Comparison of ENCODE assay signal across 21 mouse cellular contexts in the genomic region with DNA sequence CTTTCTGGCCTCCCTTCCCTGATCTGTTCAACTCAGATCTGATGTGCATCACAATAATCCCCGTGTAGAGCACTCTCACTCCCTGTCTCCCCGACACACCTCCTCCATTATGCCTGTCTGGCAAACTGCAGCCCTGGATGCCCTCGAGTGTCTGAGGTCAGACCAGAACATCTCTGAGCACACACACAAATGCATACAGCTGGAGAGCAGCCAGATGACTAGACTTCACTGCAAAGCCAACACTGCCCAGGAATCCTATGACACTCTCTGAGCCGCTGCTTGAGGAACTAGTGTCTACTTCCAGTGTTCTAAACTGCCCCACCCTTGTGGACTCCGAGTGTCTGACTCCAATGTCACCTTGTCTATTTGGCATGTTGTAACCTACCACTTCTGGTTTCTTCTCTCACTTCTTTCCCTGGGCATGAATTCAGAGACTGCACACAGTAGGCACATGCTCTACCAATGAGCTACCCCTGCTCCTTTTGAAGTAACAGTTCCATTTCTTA.
DNase-seq lines count a peak whose midpoint lies in the region; ATAC-seq and TF ChIP-seq lines count a peak whose summit lies in the region.
"Had no signal": no experiment of that assay in that cellular context is flagged by ENCODE, and none has a peak within 500 bp of the region (broad histone marks: within the 10 kb centered on the region; RNA-seq: fewer than 3 reads in every experiment).

No protein-coding gene starts in this region.

- TF ChIP-seq CTCF in lung, embryonic 14.5 days (IDR thresholded peaks at IDR 0.05; ENCODE audit: low read depth) = no peak
- TF ChIP-seq CTCF in lung, adult 2 months (IDR thresholded peaks at IDR 0.05; ENCODE audit: insufficient read depth, low read length) = no peak

- no peak overlapping the region for H3K4me3 ChIP-seq in heart, embryonic 14.5 days (ENCODE audit: control insufficient read depth in 1 of 2, insufficient read depth in 1 of 2, low read depth in 1 of 2, low read length in 2 of 2)
- H3K4me3 ChIP-seq in lung, embryonic 14.5 days (ENCODE audit: low read depth, low read length) = no peak overlapping the region
- H3K4me3 ChIP-seq in lung, adult 2 months (replicated peaks; ENCODE audit: extremely low read depth, low read depth, low read length) = no peak overlapping the region
- no peak overlapping the region for H3K4me3 ChIP-seq in forebrain, embryonic 12.5 days (replicated peaks)
- H3K4me3 ChIP-seq: erythroblast, embryonic 14.5 days; forebrain, embryonic 15.5 days; kidney, embryonic 15.5 days; limb, embryonic 15.5 days; midbrain, embryonic 13.5 days; myocyte; neural tube, embryonic 15.5 days had no signal

- no peak overlapping the region for H3K4me2 ChIP-seq in heart, embryonic 14.5 days (ENCODE audit: low read length)
- H3K4me2 ChIP-seq in lung, embryonic 14.5 days = no peak overlapping the region
- no peak overlapping the region for H3K4me2 ChIP-seq in forebrain, embryonic 12.5 days
- H3K4me2 ChIP-seq: forebrain, embryonic 15.5 days; hindbrain, embryonic 14.5 days; kidney, embryonic 15.5 days; limb, embryonic 15.5 days; midbrain, embryonic 13.5 days; neural tube, embryonic 15.5 days had no signal

- 28% methylated on average over 5 of the region's 5 CpGs for WGBS in heart, embryonic 14.5 days
- 26% methylated on average over 5 of the region's 5 CpGs for WGBS in lung, embryonic 14.5 days
- WGBS in lung, adult 2 months = 46% methylated on average over 5 of the region's 5 CpGs
- WGBS in forebrain, embryonic 12.5 days = 55% methylated on average over 5 of the region's 5 CpGs

- peak overlapping the region; percentile 4 to 46; a peak in 3 of 4 replicates for H3K27ac ChIP-seq in heart, embryonic 14.5 days (replicated peaks in 1 of 2; ENCODE audit: control insufficient read depth in 1 of 2, insufficient read depth in 1 of 2, low read depth in 2 of 2, low read length in 2 of 2)
- H3K27ac ChIP-seq in lung, embryonic 14.5 days (ENCODE audit: low read depth) = no peak overlapping the region
- H3K27ac ChIP-seq in forebrain, embryonic 12.5 days = no peak overlapping the region
- H3K27ac ChIP-seq: forebrain, embryonic 15.5 days; hindbrain, embryonic 14.5 days; kidney, embryonic 15.5 days; limb, embryonic 15.5 days; midbrain, embryonic 13.5 days; neural tube, embryonic 15.5 days had no signal

- no peaks in the 10 kb centered on the region for H3K36me3 ChIP-seq in heart, embryonic 14.5 days (ENCODE audit: control insufficient read depth, insufficient read depth, low read length)
- no peaks in the 10 kb centered on the region for H3K36me3 ChIP-seq in lung, embryonic 14.5 days (ENCODE audit: insufficient read depth)
- no peaks in the 10 kb centered on the region for H3K36me3 ChIP-seq in forebrain, embryonic 12.5 days (replicated peaks)
- H3K36me3 ChIP-seq: forebrain, embryonic 15.5 days; kidney, embryonic 15.5 days; limb, embryonic 15.5 days; midbrain, embryonic 13.5 days; neural tube, embryonic 15.5 days had no signal

- no peak for DNase-seq in heart, postnatal 10 days
- peak; percentile 56 for DNase-seq in lung, embryonic 14.5 days
- DNase-seq in lung, adult 2 months = no peak
- DNase-seq in ES-CJ7 (ENCODE audit: low read depth, low spot score) = peak; percentile 43
- peak; percentile 67 for DNase-seq in ZHBTc4 (ENCODE audit: low read depth, low spot score)
- DNase-seq: adrenal gland, adult 8-10 months; cerebellum, adult 11 months; cerebellum, postnatal 25 days; layer of hippocampus, postnatal 36 days; right cerebral cortex, adult 18-20 months; thymus, postnatal 36 days had no signal

- H3K9ac ChIP-seq in heart, embryonic 14.5 days (ENCODE audit: low read length) = no peak overlapping the region
- H3K9ac ChIP-seq in lung, embryonic 14.5 days = no peak overlapping the region
- H3K9ac ChIP-seq in forebrain, embryonic 12.5 days = no peak overlapping the region
- H3K9ac ChIP-seq: forebrain, embryonic 15.5 days; hindbrain, embryonic 14.5 days; kidney, embryonic 15.5 days; limb, embryonic 15.5 days; midbrain, embryonic 13.5 days; neural tube, embryonic 15.5 days had no signal

- H3K4me1 ChIP-seq in heart, embryonic 14.5 days (ENCODE audit: control insufficient read depth in 2 of 2, insufficient read depth in 2 of 2, low read length in 2 of 2) = peaks cover 27 to 47% of the 10 kb centered on the region in 2 experiments
- H3K4me1 ChIP-seq in lung, embryonic 14.5 days (ENCODE audit: insufficient read depth) = peaks cover 31% of the 10 kb centered on the region
- peaks cover 3% of the 10 kb centered on the region; the same call in 1 of the 2 replicates for H3K4me1 ChIP-seq in lung, adult 2 months (ENCODE audit: control insufficient read depth, insufficient read depth, low read length)
- peaks cover 53% of the 10 kb centered on the region for H3K4me1 ChIP-seq in forebrain, embryonic 12.5 days

- no peaks in the 10 kb centered on the region for H3K9me3 ChIP-seq in heart, embryonic 14.5 days (ENCODE audit: control insufficient read depth, low read length)
- H3K9me3 ChIP-seq in lung, embryonic 14.5 days (ENCODE audit: low read depth, low read length) = no peaks in the 10 kb centered on the region
- H3K9me3 ChIP-seq in forebrain, embryonic 12.5 days = no peaks in the 10 kb centered on the region
- H3K9me3 ChIP-seq: forebrain, embryonic 15.5 days; kidney, embryonic 15.5 days; limb, embryonic 15.5 days; midbrain, embryonic 13.5 days; neural tube, embryonic 15.5 days had no signal

- 0 out of 2 replicates have a peak, but pooled peaks have one; percentile 16 for ATAC-seq in heart, embryonic 14.5 days (ENCODE audit: insufficient number of reproducible peaks, insufficient read depth, low FRiP score, low read depth)
- ATAC-seq in lung, embryonic 14.5 days (ENCODE audit: insufficient read depth) = no peak; the same call in 1 of the 2 replicates
- ATAC-seq in forebrain, embryonic 12.5 days (ENCODE audit: low FRiP score) = no peak
- ATAC-seq: forebrain, embryonic 15.5 days; midbrain, embryonic 13.5 days had no signal

- no peak for TF ChIP-seq POLR2A in lung, adult 2 months (IDR thresholded peaks at IDR 0.05; ENCODE audit: borderline replicate concordance, extremely low read depth, low read depth, low read length)

- no peaks in the 10 kb centered on the region for H3K27me3 ChIP-seq in heart, embryonic 14.5 days (ENCODE audit: control insufficient read depth, insufficient read depth, low read length)
- no peaks in the 10 kb centered on the region for H3K27me3 ChIP-seq in lung, embryonic 14.5 days (ENCODE audit: insufficient read depth, low read length)
- H3K27me3 ChIP-seq in forebrain, embryonic 12.5 days = peaks cover 3% of the 10 kb centered on the region; the same call in 1 of the 2 replicates
- H3K27me3 ChIP-seq: forebrain, embryonic 15.5 days; kidney, embryonic 15.5 days; limb, embryonic 15.5 days; midbrain, embryonic 13.5 days; neural tube, embryonic 15.5 days had no signal

- intact Hi-C loops in heart, postnatal 10 days (cut with DNase I) = no loop called here

Comparison
In these comparisons a context has a peak if more than half of its experiments do, and no peak if none do; other contexts are left out.
1. DNase-seq: peak in lung, embryonic 14.5 days (single experiment), ES-CJ7 (single experiment) and ZHBTc4 (single experiment); none in heart, postnatal 10 days (0 of 2) and lung, adult 2 months (single experiment).
2. H3K27ac ChIP-seq: peak in heart, embryonic 14.5 days (2 of 2); none in lung, embryonic 14.5 days (single experiment) and forebrain, embryonic 12.5 days (single experiment).